Mouse (Mus musculus) cerebellum, adult 8-10 months (tissue): ENCODE measurements at regions not wholly inside any gene's neighbourhood (a gene's known extent, or its start where the extent isn't known, plus 50 kb on each side); places are given as distances from the start of the nearest gene placed in this dataset.
"Not testable (repeated sequence)": the region's sequence is repeated elsewhere in the genome, so short reads cannot be mapped to it uniquely, and the experiment has no call there.

Experiments
- DNase-seq: peaks from one replicate; pipeline ENCODE4 v3.0.0; 2022

DNA sequence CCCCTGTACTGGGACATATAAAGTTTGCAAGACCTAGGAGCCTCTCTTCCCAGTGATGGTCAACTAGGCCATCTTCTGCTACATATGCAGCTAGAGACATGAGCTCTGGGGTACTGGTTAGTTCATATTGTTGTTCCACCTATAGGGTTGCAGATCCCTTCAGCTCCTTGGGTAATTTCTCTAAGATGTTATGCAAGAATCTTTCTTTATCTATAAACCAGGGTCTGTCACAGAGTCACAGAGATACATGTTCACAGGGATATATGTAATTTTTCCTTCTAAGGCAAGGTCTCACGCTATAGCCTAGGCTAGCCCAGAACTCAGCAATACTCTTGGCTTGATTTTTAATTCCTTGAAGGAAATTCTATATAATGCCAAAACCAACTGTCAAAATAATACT, 56.9 kb downstream of the Zfp36l1 start:
- DNase-seq: not testable (repeated sequence)

GRCm38 (mm10) chr12:80055394-80055793, 57.4 kb downstream of the Zfp36l1 start:
- DNase-seq: no peak

DNA sequence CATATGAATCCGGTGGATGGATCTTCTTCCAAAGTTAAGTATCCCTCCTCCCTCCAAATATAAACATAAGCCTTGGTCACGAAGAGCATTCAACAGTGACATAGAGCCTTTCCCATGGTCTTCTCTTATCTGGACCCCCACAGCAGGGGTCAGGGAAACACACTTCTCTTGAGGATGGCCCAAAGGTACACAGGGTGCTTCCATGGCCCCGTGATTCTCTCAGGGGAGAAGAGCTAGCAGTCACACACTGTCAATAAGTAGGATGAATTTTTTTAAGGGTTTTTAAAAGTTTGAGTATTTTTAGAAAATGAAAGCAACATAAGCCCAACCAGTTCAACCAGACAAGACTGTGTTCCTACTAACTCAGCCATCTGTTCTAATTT, 58.2 kb downstream of the Zfp36l1 start:
- no peak for DNase-seq

DNA sequence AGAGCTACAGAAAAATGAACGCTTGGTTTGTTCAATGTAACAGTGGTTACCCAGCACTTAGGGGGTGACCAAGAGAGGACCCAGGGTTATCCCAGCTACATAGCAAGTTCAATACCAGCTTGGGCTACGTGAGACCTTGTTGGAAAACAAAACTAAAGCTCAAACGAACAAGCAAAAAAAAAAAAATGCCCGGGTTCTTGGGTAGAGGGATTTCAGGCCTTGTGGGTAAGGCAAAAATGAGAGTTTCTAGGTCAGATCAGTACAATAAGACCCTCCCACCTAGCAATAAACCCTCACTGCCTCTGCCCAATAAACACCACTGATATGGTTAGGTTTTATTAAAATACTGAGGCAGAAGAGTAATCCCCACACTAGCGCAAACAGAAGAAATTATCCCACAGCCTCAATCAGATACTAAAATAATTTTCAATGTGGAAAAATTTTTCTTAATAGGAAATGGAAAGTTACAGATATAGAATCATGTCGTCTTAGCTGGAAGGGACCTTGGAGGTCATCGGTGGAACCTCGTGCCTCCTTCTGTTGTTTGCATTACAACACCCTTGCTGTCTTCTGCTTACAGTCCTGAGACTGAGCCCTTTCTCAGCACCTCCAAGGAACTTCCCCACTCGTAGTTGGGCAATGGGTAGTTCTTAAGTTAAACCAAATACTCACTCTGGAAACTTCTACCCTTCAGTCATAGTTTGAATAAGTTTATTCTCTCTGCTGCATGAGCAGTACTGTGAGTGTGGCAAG, 58.7 kb downstream of the Zfp36l1 start:
- no peak for DNase-seq

DNA sequence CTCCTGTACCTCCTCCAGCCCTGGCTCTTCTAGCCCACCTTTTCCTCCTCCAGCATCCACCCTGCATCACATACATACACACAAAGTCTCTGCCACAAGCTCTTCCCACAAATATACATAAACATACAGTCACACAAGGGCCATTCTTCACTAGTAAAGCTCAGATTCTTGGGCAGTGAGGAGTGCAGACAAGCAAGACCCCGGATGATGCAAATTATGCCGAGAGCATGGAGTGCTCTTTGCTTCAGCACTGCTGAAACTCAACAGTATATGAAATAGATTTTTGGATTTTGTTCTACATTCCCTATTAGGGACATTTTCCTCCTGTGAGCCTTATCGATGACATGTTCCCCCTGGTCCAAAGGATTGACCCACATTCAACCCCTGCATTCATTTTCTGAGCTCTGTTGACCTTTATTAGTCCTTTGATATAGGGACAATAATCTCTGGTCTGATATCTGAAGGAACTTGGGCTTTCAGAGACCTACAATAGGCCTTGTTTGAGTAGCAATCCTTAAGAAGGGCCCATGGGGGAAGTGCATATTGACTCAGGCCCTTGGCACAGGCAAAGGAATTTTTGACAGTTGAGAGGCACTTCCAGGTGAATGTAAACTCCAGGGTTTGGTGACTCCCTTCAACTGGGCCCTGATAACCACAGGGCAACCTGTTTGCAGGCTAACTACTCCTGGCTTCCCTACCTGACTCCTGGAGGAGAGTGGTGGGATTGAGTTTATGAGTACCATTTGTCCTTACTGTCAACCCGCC, 64.4 kb downstream of the Zfp36l1 start:
- no peak for DNase-seq

GRCm38 (mm10) chr12:80046625-80047303, 66.0 kb downstream of the Zfp36l1 start:
- DNase-seq: no peak

DNA sequence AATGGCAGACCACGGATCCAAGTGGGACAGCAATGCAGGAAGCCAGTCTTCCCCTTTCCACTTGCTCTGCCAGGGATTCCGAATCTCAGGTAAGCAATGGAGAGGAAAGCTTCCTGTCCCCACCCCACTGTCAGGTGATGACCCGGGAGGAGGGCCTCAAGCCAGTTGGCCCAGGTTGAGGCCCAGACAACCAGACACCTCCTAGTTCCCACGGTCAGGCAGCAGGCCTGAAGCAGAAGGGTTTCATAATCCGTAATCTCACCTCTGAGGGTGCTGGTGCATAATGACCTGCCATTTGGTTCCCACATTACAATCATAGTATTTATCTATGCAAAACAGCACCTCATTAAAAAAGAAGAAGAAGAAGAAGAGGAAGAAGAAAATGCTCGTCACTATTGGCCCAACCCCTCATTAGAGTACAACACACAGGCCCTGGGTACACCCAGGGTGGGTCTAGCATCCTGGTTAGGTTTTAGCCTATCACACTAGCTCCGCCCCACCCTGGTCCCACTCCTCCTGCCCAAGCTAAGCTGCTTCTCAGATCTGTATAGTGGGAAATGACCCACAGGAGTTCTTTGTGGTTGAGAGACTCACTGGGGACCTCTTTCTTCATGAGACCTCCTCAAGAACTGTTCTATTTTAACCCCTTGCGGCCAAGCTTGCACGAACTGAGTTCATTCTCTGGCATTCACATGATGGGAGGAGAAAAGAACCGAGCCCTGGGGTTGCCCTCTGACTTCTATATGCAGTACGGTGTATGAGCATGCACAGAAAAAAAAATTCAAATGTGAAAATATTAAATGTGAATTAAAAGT, 71.1 kb downstream of the Zfp36l1 start:
- DNase-seq: no peak

DNA sequence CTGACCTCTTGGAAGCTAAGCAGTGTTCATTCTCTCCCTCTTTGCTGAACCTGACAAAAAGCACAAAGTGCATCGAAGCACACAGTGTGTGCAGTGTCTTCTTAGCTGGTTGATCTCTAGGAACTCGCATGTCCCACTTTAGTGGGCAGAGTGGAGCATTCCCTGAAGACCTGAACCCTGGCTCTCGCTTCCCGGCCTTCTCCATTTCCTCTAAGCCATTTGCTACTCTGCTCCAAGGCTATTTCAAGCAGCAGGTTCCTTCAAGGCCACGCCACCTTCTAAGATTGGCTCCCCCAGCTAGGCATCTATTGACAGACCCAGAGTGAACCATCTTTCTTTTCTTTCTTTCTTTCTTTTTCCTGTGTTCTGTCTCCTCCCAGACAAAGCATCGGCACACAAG, 71.8 kb downstream of the Zfp36l1 start:
- DNase-seq: no peak

- no peak for DNase-seq
Measured at GRCm38 (mm10) chr12:80040233-80040632, 72.6 kb downstream of the Zfp36l1 start.

GRCm38 (mm10) chr12:80039150-80039549, 73.7 kb downstream of the Zfp36l1 start:
- no peak for DNase-seq

DNA sequence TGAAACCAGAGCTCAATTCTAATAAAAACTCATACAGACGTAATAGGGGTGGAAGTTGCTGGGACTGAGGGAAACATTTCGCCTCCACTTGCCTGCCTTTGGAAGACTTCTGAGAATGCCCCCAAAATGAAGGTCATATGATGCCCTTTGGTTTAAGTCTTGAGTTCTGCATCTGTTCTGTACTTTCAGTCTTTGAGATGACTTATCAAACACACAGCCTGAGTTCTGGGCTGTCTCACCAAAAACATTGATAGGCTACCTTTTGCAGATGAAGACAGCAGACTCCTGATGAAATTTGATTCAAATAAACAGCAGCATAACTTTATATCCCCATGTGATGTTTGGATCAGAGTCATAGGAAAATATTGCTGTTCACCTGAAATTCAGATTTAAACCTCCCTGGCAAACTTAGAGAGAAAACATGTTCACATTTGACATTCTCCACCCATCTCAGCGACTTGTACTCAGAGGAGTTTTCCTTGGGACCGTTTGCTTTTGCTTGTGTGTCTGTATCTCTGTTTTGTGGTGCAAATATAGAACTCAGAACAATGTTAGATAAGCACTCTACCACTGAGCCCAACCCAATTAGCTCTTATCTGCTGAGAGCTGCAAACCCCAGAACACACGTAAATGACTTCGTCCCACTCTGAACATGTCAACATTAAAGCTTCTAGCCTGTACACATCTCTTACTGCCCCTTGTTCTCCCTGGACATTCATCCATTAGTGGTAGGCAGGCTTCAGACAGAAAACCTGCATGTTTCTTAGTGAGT, 77.1 kb downstream of the Zfp36l1 start:
- no peak for DNase-seq

GRCm38 (mm10) chr12:80034963-80035411, 77.8 kb downstream of the Zfp36l1 start:
- DNase-seq: no peak

GRCm38 (mm10) chr12:80034100-80034499, 78.7 kb downstream of the Zfp36l1 start:
- DNase-seq: no peak

GRCm38 (mm10) chr12:80032520-80032919, 80.3 kb downstream of the Zfp36l1 start:
- DNase-seq: no peak

- no peak for DNase-seq
Measured at GRCm38 (mm10) chr12:80028301-80028700, 84.5 kb downstream of the Zfp36l1 start.

DNA sequence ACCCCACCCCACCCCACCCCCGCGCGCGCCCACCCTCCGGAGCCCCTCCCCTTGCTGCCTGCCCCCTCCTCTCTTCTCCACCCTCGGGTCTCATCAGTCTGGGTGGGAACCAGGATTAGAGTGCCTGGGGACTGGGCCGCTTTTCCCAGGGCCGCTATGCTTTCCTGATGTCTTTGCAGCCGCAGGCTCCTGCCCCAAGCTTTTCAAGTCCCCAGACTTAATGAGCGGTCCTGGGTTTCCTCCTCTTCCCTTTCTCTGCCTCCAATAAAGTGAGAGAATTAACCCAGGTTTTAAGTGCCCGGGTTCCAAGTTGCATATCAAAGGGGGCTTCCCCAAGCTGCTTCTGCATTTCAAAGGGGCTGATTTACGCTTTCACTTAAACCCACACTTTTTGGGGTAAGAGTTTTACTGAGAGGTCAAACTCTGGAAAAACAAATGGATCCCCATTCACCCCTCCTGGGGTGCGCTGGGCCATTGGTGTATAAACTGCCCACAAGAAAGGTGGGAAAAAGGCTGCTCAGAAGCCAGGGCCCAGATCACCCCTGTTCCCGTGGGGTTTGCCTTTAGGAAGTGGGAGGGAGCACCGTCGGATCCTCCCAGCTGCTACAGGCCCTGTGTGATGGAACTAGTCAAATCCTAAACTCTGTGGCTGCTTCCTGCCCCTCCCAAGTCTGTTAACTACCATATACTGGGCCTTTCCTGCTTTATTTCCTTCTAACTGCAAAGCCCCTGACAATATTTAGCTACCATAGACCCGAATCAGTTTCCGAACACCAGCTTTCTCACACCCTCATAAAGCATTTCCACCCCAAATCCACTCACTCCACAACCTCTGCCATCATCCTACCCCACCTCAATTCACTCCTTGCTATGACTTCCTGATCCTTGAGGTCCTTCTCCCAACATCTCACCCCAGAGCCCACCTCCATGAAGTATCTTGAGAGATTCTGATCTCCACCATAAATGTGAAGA, 89.4 kb downstream of the Zfp36l1 start:
- no peak for DNase-seq

DNA sequence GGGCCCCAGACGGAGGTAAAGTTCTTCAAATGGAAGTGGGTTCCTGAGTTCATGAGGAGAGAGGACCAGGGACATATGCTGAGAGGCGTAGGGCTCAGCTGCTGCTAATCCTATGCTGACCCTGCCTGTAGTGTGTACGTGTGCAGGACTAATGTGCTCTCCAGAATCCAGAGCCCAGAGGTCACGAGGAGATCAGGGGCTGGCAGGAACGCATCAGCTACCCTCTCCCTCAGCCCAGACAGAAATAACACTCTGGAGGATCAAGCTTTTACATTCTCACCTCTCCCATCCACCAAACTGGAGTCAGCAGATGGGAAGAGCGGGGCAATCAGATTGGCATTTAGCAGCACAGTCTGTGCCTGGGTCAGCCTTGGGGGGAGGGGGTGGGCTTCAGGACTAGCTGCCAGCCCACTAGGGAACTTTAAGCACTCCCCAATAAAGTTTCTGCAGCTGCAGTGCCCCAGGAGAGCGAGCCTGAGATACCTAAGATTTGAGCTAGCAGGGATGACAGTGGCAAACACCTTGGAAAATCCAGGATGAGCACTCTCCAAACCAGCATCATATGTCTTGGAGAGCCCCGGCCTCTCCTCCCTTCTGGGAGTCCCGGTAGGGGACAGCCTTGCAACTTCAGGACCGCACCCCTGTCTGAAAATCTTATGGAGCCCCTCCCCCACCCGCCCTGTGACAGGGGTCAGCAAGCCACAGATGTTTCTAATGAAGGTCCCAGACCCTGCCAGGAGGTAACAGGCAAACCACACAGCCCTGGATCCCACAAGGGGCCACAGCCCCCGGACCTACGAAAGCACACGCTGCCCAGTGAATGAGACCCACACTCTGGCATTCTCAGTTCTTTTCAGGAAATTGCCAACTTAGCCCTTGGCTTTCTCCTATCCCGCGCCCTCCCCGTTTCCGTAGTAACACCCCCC, 90.4 kb downstream of the Zfp36l1 start:
- no peak for DNase-seq

GRCm38 (mm10) chr12:80021030-80021473, 91.8 kb downstream of the Zfp36l1 start:
- no peak for DNase-seq

- DNase-seq: no peak
Measured at GRCm38 (mm10) chr12:80018086-80018485, 94.7 kb downstream of the Zfp36l1 start.
